Mouse (Mus musculus) kidney, postnatal 25 days (tissue): ENCODE data around the gene Cers6.

Source experiments
- DNase-seq, 2 experiments: peaks; one replicate each; pipeline ENCODE4 v3.0.0; 2021; ENCODE audit warnings: mixed read lengths in 2 of 2

The Cers6 gene

GRCm38 (mm10) chr2:68884573-68884972, 23.3 kb downstream of the Cers6 start:
- no peak for DNase-seq

GRCm38 (mm10) chr2:68885206-68885605, 24.0 kb downstream of the Cers6 start:
- no peak for DNase-seq

GRCm38 (mm10) chr2:68885766-68886496, 24.7 kb downstream of the Cers6 start:
- no peak for DNase-seq

- no peak for DNase-seq
Measured at GRCm38 (mm10) chr2:68886661-68887060, 25.4 kb downstream of the Cers6 start.

GRCm38 (mm10) chr2:68888094-68888705, 27.0 kb downstream of the Cers6 start:
- no peak for DNase-seq

DNA sequence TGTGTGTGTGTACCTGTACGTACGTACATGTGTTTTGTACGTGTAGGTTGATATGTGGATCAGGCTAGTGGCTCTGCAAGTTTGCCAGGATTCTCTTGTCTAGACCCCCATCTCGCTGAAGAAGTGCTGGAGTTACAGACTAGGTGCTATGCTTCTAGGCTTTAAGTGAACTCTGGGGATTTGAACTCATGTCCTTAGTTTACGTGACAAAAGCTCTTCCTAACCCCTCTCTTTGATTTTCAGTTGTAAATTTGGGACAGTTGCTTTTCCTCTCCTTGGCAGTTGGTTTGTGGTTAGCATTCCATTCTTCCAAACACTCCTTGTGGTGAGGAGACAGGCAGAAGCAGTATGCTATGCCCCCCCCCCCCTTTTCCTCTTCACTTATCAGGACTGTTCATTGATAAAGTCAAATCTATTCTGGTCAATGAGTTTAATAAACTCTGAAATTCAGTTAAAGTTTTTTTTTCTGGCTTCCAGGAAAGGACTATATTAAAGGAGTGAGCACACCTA, 28.5 kb downstream of the Cers6 start:
- no peak for DNase-seq

- no peak for DNase-seq
Measured at GRCm38 (mm10) chr2:68892476-68892875, 31.2 kb downstream of the Cers6 start.

DNA sequence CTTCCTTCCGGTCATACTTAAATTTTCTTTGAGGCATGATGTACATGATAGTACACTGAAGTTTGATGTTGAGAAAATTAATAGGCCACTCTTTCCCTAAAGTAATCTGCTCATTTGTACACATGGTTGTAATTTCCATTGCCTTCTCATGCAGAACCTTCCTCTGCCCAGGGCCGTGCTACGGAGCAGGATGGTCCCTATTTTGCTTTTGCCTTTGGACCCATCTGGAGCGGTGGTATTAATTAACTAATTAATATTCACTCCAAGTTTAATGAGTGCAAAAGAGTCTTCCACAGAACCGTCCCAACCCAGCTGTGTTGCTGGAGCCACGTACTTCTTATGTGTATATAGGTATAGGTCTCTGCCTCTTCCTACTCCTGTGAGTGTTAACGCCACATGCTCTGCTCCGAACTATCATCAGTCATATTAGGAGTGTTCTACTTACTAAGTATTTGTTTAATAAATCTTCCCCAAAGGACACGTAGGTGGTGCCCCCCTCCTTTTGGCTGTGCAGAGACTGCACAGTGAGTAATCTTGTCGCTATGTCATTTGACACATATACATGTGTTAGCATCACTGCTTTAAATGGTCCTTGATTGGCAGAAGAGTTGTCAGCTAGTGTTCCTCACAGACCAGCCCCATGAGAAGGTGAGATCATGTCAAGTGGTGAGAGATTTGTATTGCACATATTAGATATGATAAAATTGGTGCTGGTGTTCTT, 34.0 kb downstream of the Cers6 start:
- no peak for DNase-seq

GRCm38 (mm10) chr2:68896196-68896595, 35.0 kb downstream of the Cers6 start:
- DNase-seq, result no peak

- DNase-seq, result no peak
Measured at GRCm38 (mm10) chr2:68899770-68900521, 38.7 kb downstream of the Cers6 start.

DNA sequence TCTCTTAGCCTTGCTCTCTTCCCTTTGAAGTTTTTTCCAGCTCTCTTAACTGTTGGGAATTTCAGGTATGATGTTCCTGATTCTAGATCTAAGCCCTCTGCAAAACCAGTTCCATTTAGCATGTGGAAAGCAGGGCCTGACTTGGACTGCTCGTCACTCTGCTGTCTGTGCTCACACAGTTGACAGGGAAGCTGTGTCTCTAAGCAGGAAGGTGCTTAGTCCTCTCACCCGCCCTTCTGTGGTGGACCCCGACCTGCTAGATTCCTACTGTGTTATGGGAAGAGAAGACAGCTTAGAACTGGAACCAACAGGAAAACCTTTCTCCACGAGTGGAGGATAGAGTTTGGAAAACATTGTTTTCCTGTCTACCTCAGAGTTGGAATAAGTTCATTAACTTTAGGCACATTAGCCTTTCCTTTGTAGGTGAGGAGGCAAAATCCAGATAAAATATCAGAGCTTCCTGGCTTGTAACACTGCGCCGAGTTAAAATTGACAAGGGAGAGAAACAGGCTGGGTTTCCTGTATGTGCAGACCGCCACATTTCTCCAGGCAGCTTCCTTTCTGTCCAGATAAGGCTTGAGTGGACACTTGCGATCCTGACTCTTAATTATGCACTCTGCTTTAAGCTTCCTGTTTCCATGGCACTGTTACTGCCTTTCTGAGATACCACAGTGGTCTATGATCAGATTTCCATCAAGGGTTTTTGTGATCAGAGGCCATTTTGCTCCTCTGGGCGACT, 39.6 kb downstream of the Cers6 start:
- no peak for DNase-seq

- DNase-seq, result no peak
Measured at GRCm38 (mm10) chr2:68901708-68902107, 40.5 kb downstream of the Cers6 start.

DNA sequence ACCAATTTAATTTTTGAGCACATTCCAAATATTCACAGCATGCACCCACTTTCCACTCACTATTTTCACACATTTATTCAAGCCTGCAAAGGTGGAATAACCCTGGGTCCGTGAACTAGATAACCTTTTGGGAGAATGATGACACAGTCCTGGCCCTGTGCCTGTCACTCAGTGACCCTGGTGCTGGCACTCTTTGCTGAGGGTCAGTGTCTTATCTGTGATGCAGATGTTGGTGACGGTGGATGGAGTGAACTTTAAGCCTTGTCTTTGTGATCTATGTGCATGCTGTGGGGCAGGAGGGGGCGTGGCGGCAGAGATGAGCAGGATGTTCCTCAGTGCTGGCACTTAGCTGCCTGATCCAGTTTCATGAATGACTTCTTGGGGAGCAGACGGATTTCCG, 41.3 kb downstream of the Cers6 start:
- no peak for DNase-seq

- no peak for DNase-seq
Measured at GRCm38 (mm10) chr2:68906921-68907320, 45.7 kb downstream of the Cers6 start.

DNA sequence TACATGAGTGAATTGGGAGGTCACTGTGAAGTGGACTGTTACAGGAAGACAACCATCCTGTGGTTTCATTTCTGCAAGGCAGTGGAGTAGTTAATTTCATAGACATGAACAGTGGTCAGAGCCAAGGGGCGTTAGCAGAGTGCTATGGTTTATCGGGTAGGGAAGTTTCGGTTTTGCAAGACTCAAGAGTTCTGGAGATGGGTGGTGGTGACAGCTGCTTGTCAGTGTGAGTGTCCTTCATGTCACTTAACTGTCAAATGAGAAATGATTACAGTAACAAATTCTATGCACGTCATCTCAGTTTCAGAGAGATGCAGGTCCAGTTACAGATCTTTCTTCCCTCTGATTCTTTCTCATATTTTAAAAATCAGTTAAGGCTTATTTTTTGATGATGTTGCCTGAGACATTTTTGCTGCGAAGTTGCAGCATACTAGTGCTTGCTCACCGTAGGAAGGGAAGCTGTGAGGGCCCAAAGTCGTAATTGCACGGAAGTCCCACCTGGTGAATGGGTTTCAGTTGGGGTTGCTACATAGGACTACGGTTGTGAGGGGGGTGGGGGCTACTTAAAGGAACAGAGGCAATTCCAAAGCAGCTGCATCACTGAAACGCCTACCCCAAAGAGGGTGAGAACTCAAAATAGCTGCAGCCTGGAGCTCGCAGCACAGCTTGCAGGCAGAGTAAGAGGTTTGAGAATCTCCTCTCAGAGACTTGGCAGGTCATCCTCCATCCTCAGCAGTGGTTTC, 46.7 kb downstream of the Cers6 start:
- DNase-seq, result no peak

DNA sequence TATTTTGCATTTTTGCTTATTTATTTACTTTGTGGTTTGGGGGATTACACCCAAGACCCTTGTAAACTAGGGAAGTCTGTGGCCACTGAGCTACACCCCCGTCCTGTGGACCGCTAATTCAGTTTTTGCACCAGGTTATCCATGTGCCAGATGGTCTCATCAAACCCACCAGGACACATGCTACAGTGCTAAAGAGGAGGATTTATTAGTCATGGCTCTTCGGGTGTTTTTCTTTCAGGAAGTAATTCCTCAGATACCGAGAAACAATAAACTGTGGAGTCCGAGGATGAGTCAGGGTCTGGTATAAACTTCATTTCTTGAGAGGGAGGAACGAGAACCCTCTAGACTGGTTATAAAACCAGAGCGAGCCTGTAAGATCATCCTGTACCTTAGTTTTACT, 49.5 kb downstream of the Cers6 start:
- no peak for DNase-seq

DNA sequence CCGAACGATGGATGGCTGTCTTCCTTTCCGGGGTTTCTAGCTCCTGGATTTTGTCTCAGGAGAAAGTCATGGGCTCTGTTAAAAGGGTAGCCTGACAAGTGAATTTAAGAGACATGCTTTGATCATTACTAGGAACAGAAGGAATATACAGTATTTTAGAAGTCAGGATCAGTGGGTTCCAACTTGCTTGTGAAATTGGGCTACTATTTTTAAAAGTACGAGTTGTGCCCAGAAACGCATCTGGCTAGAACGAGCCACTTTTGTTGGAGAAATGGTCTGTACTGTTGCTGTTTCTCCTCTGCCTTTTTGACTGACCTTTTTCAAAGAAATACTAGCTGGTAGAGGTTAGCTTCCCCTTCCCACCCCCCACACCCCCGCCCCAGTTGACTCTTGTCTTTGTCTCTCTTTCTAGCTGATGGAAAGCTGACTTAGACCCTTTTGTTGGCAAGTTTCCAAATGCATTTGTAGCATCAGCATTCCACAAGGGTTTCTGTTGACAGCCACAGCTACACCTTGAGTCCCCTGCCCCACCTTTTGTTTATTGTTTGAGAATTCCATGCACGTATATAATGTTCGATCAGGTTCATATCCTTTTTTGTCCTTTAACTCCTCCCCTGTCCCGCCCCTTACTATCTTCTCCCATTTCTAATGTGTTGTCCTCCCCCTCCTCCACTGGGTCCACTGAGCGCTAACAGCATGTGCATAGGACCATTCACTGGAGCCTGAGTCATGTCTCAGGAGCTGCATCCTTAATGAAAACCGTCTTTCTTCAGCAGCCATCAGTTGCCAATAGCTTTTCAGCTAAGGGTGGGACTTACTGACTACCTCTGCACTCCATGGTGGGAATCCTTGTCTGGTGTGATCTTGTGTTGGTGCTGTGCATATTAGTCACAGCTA, 50.6 kb downstream of the Cers6 start:
- DNase-seq, result no peak

- DNase-seq, result no peak
Measured at GRCm38 (mm10) chr2:68915742-68916141, 54.5 kb downstream of the Cers6 start.

DNA sequence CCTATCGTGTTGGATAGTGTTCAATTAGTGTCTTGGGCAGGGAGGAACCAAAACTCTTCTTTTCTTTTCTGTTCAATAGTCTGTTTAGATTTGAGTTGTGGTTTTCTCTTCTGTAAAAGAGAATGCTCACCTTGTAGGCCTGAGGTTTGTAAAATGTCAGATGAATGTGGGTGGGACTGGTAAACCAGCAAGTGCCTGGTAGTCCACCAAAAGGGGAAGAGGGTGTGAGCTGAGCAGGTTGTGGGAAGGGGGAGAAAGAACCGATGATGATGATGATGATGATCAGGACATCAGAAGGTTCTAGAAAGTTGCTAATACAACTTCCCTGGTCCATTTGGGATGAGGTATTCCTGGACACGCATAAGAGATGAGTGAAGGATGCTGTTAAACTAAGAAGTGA, 55.1 kb downstream of the Cers6 start:
- no peak for DNase-seq

DNA sequence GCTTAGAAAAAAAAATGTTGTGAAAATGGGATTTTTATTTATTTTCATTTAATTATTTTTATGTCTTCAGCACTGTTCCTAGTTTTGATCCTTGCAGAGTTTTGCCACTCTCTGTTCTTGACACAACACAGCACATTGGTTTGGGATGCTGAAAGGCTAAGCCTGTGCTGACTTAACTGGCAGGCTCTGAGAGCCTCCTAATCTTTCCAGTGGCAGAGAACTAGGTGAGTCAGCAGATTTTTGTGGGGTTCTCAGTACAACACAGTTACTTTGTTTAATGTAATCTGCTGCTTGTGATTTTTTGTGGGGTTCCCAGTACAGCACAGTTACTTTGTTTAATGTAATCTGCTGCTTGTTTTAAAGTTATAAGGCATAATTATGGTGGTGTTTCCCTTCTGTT, 55.8 kb downstream of the Cers6 start:
- DNase-seq, result no peak

GRCm38 (mm10) chr2:68917524-68917923, 56.3 kb downstream of the Cers6 start:
- DNase-seq, result no peak
